Mouse (Mus musculus) brain, embryonic 14.5 days (tissue): ENCODE results near the gene Ldlrap1. TPM values are rescaled to one million over a fixed set of nuclear protein-coding genes. Genes with fewer than 3 reads are reported as not detected.

Experiments
- DNase-seq: peaks from one replicate; pipeline ENCODE4 v3.0.0-alpha.2; 2011; ENCODE audit warnings: low read depth
- CTCF ChIP-seq: fragments of 200-500 bp; IDR thresholded peaks from 2 replicates; pipeline ENCODE4 v1.5.1; 2012; ENCODE audit warnings: inconsistent platforms, mild to moderate bottlenecking, moderate library complexity, borderline replicate concordance; ENCODE audit not compliant: insufficient read depth, insufficient read length; ENCODE audit errors: extremely low read depth
- POLR2A ChIP-seq: fragments of 200-500 bp; IDR thresholded peaks from 2 replicates; pipeline ENCODE4 v1.6.1; 2012; ENCODE audit warnings: mild to moderate bottlenecking, inconsistent platforms, borderline replicate concordance; ENCODE audit not compliant: poor library complexity, insufficient read depth, insufficient read length, severe bottlenecking; ENCODE audit errors: extremely low read depth
- polyA plus RNA-seq: library from polyadenylated mRNA; depleted of rRNA; stranded (reverse); fragments of >200 nt; gene quantifications from 2 replicates; pipeline ENCODE4 v1.2.3, GENCODE M21; 2012

Gene Ldlrap1
- polyA plus RNA-seq, 1 experiment: 2.7 TPM

- TF ChIP-seq CTCF (no peak), POLR2A (no peak)
- no peak for DNase-seq
Observed at GRCm38 (mm10) chr4:134758922-134759321, 8.9 kb downstream of the Ldlrap1 start.

GRCm38 (mm10) chr4:134758367-134758766, 9.5 kb downstream of the Ldlrap1 start:
- no peak for DNase-seq
- no peak for TF ChIP-seq POLR2A
- no peak for TF ChIP-seq CTCF

- TF ChIP-seq POLR2A (no peak), CTCF (no peak)
- no peak for DNase-seq
Observed at GRCm38 (mm10) chr4:134756953-134757352, 10.9 kb downstream of the Ldlrap1 start.

GRCm38 (mm10) chr4:134754941-134755340, 12.9 kb downstream of the Ldlrap1 start:
- TF ChIP-seq CTCF (no peak), POLR2A (no peak)
- no peak for DNase-seq

GRCm38 (mm10) chr4:134754371-134754770, 13.5 kb downstream of the Ldlrap1 start:
- TF ChIP-seq CTCF (no peak), POLR2A (no peak)
- DNase-seq: no peak

- TF ChIP-seq CTCF (no peak), POLR2A (no peak)
- DNase-seq: peak; percentile 32
Observed at GRCm38 (mm10) chr4:134753516-134754261, 14.1 kb downstream of the Ldlrap1 start.

- no peak for TF ChIP-seq CTCF
- TF ChIP-seq POLR2A: no peak
- DNase-seq: no peak
Observed at GRCm38 (mm10) chr4:134752911-134753426, 14.9 kb downstream of the Ldlrap1 start.

GRCm38 (mm10) chr4:134751682-134752380, 16.0 kb downstream of the Ldlrap1 start:
- TF ChIP-seq POLR2A (no peak), CTCF (no peak)
- DNase-seq: no peak

GRCm38 (mm10) chr4:134750825-134751224, 17.0 kb downstream of the Ldlrap1 start:
- TF ChIP-seq CTCF (no peak), POLR2A (no peak)
- no peak for DNase-seq

- TF ChIP-seq CTCF (no peak), POLR2A (no peak)
- no peak for DNase-seq
Observed at GRCm38 (mm10) chr4:134750263-134750662, 17.6 kb downstream of the Ldlrap1 start.

- DNase-seq: no peak
Observed at GRCm38 (mm10) chr4:134749301-134750030, 18.4 kb downstream of the Ldlrap1 start.

More at GRCm38 (mm10) chr4:134749301-134750030, 18.4 kb downstream of the Ldlrap1 start:
- TF ChIP-seq POLR2A (no peak), CTCF (peak; percentile 51)
